Mouse (Mus musculus) neutrophil, adult 5-6 weeks (primary cell): ENCODE results near the gene Plagl1. TPM values are rescaled to one million over a fixed set of nuclear protein-coding genes. Genes with fewer than 3 reads are reported as not detected.

ENCODE experiments used
- ATAC-seq: fragments of 151-379, 151-347 bp; 2 replicates; pipeline ENCODE4 v1.8.0; 2017; ENCODE audit warnings: mild to moderate bottlenecking, moderate TSS enrichment; ENCODE audit not compliant: insufficient number of reproducible peaks, poor library complexity, low FRiP score, severe bottlenecking; ENCODE audit errors: extremely low read depth
- total RNA-seq: library from RNA; stranded (forward); fragments of 200-1000 nt; gene quantifications from 2 replicates; pipeline ENCODE4 v1.2.3, GENCODE M21; 2017

The Plagl1 gene
- total RNA-seq, 1 experiment from 2014 or later, result not detected

DNA sequence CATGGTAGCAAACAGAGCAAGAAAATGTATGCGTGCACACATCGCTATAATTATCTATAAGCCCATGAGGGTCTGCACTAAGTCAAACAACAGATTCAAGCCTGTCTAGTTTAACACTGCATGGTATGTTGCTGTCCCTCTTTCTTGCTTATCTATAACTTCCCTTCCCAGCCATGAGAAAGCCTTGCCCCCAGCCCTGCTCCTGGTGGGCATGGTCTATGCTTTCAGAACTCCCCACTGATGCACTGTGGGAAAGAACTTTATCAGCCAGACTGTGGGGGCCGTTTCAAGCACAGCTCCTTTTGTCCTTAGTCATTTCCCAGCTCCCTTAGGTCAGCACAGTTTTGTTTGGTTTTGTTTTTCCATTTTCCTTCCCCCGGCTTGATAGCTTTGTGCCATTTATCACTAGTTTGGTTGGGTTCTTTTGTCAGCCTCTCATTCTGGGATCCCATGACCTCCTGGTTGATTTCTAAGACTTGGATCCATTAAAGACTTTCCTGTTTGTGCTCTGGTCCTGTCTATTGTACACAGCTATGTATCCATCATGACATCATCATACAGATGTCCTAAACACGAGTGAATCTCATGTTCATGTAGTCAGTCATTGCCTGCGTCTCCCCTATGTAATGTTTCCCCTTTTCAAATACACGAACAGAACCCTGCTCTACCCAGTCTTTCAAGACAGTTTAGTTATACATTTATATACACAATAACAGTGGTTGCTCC lies 16.7 kb downstream of the Plagl1 start:
- no peak for ATAC-seq

DNA sequence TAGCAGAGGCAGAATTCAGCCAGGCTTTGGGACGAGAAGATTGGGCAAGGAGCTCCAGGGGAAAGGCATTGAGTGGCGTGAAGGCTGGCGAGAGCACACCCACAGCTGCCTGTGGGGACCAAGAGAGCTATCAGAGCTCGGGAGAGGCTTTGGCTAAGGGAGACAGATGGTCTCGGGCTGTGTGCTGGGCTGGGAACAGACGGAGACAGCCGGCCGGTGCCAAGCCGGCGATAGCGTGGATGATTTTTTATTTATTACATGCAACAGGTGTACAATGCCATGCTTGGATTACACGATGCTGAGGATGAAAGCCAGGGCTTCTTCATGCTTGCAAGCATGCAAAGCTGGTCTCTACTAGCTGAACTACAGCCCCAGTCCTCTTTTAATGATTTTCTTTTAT lies 22.2 kb downstream of the Plagl1 start:
- ATAC-seq, result no peak

DNA sequence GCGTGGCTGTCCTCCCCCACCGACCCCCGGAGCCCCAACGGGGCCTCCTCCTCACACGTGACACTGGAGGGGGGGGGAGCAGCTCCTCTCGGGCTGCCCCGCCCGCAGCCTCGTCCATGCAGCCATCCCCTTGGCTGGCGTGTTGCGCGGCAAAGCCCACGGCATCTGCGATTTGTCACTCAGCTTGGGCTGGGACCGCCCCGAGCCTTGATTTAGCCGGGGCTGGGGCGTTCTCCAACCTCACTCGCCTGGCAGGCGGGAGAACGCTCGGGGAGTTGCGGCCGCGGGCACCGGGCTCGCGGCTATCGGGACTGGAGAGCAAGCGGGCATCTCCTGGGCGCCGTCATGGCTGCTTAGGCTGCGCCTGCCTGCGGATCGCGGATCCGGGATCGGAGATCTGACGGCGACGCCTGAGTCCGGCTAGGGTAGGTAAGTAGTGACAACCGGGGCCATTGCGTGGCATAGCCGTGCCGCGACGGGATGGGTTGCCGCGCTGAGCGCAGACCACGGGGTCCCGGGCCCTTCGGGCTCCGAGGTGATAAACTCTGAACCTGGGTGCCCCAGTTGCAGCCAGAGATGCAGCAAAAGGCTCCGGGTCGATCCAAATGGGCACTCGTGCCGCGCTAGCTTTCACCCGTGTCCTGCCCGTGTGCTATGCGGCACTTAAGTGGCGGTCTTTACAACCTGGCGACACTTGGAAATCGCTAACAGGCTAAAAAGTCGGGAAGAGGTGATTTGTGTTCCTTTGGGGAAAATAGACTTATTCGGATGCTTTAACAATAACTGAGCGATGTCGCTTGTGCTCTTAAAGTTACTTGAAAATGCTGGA lies 30.5 kb downstream of the Plagl1 start:
- ATAC-seq, result no peak

DNA sequence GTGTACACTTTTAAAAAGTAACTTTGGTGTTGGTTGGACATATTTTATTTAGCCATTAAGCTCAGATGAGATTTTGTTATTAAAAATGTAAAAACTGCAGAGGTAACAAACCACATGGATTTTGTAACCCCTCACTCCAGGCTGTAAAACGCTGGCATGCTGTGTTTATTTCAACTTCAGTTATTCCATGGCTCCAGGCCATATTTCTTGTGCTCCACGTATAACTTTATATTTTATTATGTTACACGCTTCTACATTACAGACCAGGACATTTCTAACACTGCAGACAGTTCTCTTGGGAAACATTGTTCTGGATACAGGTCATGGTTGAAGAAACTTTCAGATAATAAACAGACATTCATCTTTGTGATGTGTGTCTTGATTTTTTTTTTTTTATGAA lies 32.7 kb downstream of the Plagl1 start:
- ATAC-seq, result no peak

DNA sequence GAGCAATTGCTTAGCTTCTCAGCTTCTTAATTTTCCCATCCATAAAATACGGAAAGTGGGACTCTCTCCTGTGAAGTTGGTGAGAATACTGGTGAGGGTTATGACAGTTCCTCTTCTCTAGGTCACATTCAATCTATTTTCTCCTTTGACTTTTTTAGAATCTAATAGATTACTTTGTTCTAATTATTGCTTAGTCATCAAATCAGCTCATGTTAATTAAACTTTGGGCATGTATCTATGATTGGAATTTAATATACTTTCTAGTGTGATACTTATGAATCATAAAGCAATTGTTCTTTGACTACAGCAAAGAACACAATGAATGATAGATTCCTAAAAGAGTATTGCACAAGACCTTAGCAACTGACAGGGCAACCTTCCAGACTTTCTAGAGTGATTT lies 38.6 kb downstream of the Plagl1 start:
- ATAC-seq, result no peak

DNA sequence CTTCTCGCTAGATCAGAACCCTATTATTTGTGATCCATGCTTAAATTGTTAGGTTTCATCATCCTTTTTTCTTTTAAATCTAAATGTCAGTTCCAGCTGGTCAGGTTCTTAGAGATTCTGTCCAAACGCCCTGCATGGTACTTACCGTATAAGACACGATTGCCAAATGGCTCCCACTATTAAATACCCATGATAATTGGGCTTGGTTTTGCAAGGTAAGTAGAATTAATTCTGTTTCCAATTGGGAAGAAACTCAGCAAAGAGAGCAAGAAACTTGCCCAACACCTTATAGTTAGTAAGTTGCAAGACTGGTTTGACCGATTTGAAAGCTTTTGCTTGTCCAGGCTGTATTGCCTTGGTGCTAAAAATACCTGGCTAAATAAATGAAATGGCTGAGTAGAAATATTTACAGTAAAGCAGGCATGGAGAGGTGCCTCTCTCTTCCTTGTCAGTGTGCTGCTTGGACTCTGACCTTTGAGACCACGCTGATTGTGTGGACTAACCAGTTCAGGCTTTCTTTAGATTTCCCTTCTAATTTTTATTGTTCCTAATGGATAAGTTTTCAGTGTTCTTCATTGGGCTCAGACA lies 39.9 kb downstream of the Plagl1 start:
- ATAC-seq, result no peak

DNA sequence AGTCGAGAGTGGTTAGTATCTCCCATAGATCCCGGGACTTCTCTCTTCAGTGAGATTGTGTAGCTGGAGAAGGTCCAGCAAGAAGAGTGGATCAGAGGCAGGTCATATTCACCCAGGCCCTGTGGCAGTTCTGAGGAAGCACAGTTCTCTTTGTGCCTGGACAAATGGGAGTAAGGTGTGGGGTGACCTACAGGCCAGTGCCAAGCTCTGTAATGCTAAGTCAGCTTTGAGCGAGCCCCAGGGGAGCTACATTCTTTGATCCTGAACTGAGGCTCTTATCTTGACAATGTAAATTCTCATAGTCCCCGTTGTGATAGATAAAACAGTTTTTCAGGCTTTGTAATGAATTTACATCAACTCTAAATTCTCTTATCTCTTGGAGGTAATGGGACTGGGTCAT lies 42.1 kb downstream of the Plagl1 start:
- ATAC-seq, result no peak

DNA sequence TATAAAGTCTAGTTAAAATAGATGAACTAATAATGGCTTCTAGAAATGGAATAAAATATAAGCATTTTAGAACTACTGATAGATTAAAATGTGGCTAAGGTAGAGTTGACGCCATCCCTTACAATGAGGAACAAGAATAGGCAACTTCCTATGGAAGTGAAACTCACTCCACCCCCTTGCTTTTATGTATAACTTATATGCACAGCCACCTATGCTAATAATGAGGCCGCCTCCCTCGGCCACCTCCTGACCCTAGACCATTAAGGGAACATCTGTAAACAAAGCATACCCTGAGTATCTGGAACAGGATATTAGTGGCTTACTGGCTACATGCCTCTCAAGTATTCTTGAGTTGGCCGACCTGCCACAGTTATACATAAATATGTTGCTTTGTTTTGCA lies 43.5 kb downstream of the Plagl1 start:
- peak; percentile 72; the same call in 1 of the 2 replicates for ATAC-seq

DNA sequence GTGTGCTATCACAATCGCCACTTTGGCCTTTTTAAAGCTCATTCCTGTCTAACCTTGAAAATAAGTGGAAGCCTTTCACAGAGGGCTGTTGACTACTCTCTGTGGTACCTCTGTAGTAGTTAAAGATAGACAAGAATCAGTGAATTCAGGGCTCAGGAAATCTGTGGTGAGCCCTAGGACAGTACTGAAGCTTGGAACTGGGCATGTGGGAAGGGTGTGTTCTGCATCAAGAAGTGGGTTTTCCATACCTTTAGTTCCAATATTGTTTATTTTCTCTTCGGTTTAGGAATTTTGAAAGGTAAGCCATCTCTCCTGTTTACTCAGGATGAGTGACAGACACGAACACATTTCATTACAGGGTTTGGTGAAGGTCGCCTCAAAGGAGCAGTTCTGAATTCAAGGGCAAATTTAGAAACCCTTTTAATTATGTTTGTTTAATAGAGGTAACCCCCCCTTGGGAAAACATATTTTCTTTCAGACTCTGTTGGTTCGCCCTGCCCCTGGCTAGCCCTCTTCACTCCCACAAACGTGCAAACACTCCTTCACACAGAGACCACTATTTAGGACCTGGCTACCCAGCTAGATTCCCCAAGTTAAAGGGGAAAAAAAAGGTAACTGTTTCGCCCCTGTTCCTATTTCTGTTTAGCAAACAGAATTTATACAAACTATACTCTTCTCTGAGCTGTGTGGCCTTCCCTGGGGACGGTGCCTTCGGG lies 46.8 kb downstream of the Plagl1 start:
- no peak for ATAC-seq

DNA sequence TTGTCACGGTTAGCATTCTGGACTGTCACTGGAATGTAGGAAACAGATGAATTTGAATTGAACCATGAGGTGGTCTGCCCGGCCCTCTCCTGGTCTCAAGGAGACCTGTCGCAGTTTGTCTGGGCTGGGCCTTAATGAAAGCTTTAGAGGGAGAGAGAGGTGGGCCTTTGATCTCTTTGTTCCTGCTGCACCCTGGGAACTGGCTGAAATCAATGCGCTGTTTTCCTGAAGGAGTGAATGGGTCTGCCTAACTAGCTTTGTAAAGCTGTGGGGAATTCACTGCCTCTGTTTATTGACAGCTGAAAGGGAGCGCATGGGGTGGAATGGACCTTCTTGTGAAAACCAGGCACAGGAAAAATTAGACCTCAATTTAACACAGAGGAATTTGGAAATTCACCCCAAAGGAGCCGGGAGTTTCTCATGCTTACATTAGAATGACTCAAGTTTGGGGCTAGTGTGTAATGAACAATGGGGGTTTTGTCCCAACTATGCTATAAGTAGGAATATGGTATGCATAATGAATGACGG lies 47.8 kb downstream of the Plagl1 start:
- ATAC-seq, result no peak

DNA sequence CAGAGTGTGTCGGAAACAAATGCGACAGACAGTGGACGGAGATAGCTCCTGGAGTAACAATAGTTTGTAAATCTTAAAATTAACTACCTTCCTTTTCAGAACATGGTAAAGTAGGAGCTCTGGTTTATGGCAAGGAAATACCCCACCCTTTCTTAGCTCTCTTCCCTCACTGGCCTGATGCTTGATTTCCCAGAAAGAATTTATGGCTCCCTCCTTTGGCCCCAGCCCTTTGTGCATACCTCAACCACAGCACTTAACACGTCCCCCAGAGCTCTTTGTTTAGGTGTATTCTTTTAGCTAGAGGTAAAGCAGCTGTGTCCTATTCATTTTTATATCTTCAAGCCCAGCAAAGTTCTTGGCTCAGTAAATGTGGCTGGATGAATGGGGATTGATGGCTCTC lies 48.5 kb downstream of the Plagl1 start:
- ATAC-seq, result no peak

DNA sequence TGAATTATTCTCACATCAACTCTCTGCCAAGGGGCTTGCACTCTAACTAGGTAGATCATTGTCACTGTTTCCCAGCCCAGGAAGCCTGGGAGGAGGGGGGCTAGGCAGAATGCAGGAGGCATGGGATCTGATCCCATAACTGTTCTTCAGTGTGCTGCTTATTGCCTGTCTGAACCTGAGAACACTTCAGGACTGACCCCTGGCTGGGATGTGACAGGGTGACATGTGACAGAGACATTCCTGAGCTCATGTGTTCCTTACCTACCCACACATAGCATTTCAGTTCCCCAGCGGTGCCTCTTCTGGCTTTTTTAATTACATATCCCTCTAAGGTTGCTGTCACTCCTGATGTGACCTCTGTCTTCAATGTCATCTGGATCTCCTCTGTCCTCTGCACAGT lies 49.5 kb downstream of the Plagl1 start:
- ATAC-seq, result no peak

DNA sequence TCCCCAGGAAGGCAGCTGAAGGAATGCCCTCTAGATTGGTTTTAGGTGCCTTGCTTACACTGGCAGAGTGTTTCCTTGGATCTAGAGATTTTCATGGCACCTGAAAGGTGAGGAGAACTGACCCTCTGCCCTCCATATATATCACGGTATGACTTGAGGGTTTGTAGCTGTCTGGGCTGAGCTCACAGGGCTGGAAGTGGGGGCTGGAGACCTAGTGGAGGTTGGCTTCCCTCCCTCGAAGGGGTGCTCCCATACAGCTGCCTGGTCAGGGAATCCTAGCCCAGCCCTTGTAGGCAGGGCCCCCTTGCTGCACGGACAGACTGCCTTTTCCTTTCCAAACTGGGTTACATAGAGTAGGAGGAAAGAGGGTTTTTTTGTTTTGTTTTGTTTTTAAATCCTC lies 52.5 kb downstream of the Plagl1 start:
- no peak for ATAC-seq

DNA sequence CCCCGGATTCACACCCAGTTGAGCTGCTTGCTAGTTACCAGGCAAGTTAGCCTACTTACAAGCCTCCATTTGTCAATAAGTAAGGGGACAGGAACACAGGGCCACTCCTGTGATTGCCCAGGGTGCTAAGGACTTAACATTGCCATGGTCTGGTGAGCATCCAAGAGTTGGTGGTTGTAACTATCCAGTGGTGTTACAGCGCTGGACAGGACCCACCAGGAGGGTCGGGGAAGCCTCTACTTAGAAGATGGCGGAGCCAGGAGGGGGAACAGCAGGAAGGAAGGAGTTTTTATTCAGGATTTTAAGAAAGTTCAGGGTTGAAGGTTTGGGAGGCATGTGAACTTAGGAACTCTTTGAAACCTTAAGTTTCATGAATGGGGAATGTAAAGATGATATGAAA lies 53.3 kb downstream of the Plagl1 start:
- no peak for ATAC-seq

DNA sequence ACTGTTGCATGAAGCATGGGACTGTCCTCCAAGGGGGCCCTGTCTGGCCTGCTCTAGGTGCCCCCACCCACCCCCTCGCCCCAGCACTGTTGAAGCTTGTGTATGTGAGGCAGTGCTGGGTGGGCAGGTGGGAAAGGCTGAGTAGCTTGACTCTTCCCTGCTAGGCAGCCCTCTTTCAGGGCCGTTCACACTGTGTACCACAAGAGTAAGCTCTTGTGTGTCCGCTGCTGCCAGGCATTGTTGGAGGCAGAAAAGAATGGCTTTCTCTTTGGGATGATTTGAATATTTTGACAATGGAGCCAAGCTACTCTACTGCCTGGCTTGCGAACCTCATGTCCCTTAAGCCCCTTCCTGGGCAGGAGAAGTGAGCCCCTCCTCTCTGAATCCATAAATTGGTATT lies 54.7 kb downstream of the Plagl1 start:
- ATAC-seq, result no peak

DNA sequence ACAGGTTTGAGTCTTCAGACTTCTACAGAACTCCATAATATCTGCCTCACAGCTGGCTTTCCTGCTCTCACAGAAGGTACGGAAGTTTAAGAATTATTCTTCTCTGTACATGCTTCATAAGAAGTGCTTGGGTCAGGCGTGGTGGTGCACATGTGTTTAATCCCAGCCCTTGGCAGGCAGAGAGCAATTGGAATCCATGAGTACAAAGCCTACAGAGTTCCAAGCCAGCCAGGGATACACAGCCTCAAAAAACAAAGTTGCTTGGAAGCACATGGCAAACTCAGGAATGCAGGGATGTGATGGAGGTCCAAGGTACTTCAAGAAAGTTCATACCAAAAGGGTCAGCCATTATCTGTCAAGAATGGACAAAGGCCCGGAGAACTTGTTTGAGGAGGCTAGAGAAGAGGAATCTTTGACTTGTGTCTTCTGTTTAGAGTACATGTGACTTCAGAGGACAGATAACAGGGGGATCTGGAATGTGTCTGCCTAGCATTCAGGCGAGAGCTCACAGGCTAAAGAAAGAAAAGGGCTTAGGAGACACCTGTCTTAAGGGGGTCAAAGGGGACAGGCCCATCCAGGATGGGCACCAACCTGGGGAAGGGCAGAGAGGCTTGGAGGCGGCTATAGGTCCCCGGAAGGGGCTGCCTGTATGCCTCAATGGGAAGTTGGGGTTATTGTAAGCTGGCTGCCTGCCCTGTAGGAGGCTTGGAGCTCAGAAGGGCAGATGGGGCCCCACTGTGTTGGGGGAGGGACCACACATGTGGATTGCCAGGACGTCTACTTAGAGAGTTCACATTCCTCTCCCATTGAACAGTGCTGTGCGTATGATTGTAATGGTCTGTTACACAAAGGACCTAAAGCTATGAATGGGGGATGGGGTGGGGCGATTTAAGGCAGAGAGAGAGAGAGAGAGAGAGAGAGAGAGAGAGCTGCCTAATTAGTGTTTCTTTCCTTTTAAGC lies 56.7 kb downstream of the Plagl1 start:
- no peak for ATAC-seq

DNA sequence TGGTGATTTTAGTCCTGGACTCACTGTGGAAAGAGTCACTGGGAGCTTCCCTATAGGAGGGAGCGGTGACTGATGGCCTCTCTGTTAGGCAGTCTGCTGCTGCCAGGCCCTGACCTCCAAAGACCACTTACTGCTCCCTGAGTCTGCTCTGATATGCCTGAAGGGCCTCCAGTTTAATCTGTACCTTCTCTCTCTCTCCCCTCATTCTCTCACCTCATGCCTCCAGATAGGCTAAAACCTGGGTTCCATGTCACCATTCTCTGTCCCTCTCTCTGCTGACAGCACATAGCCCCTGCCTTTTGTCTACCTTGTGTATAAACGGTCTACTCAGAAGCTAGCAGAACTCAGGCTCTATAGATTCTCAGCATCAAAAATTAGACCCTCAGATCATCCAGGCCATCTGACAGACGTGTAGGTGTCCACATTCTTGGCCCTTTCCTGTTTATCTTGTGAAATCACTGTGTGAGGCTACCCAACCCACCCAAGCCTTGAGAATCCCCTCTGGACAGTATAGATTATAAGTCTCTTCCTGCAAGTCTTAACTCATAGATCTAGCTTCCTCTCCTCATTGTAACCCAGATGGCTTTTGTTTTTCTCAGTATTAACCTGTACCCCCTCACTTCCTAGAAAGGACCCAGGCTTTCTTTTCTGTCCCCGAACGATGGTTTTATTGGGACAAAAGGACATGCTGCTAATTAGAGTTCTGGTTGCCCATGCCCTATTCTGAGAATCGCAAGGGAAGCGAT lies 57.9 kb downstream of the Plagl1 start:
- ATAC-seq, result no peak

DNA sequence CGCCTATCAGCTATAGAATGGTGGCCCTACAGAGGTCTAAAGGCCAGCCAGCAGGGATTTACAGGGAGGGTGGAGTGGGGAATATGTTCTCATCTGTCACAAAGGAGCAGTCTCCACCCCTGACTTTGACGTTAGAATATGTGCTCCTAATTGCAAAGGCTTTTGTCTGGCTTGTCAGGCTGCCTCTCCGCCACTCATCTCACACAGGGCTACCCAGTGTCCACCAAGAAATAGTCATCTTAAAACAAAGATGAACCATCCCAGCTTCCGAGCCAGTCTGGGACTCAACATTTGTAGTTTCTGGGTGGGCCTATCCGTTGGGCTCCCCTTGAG lies 58.4 kb downstream of the Plagl1 start:
- ATAC-seq, result no peak
